Mouse (Mus musculus) midbrain, embryonic 14.5 days (tissue): ENCODE results near the gene Fam196b. TPM values are rescaled to one million over a fixed set of nuclear protein-coding genes. Genes with fewer than 3 reads are reported as not detected.

Experiments used
- polyA plus RNA-seq: library from polyadenylated mRNA; unstranded; fragments of >200 nt; fragmentation: Nextera tagmentation; extraction: Ambion mirVana; gene quantifications from 2 replicates; pipeline ENCODE4 v1.2.1, GENCODE M21; 2014

The Fam196b gene
- polyA plus RNA-seq, 1 experiment from 2014 or later, result 3.7 TPM

Other genes with a start within 250 kb of the Fam196b start
- gene 4930469K13Rik, start 216.3 kb upstream of the Fam196b start, polyA plus RNA-seq, result not detected in 2 replicates
- gene Foxi1, start 106.7 kb upstream of the Fam196b start, polyA plus RNA-seq, result not detected in 2 replicates